Mouse (Mus musculus) MEL (cell line): ENCODE measurements around the gene Bmp6. TPM values are rescaled to one million over a fixed set of nuclear protein-coding genes. Genes with fewer than 3 reads are reported as not detected.

Experiments
- DNase-seq: peaks from one replicate; pipeline ENCODE4 v3.0.0; 2011; ENCODE audit warnings: low read depth, low spot score
- H3K27ac ChIP-seq: 2 replicates; pipeline ENCODE4 v1.5.1; 2012; ENCODE audit warnings: low read depth, mild to moderate bottlenecking, control low read depth, low read length, moderate library complexity; ENCODE audit not compliant: control insufficient read depth
- H3K27me3 ChIP-seq, 2 experiments: fragments of 150-350 bp in 1 of 2; sonication (generic) in 1 of 2; 2 replicates each; pipeline ENCODE4 v1.6.1; 2012; ENCODE audit warnings: low read length in 2 of 2, mild to moderate bottlenecking in 2 of 2, improper control_type of control experiment in 1 of 2, moderate library complexity in 1 of 2; ENCODE audit not compliant: insufficient read depth in 2 of 2, control insufficient read depth in 1 of 2
- H3K36me3 ChIP-seq, 2 experiments: 2 replicates each; pipeline ENCODE4 v1.6.1; 2012 to 2014; ENCODE audit warnings: low read length in 2 of 2, improper control_type of control experiment in 1 of 2, inconsistent platforms in 1 of 2, mild to moderate bottlenecking in 1 of 2; ENCODE audit not compliant: insufficient read depth in 2 of 2, control insufficient read depth in 1 of 2
- H3K4me1 ChIP-seq, 2 experiments: fragments of 150-350 bp in 1 of 2; sonication (generic) in 1 of 2; 2 replicates each; pipeline ENCODE4 v1.6.1; 2012; ENCODE audit warnings: low read length in 2 of 2, improper control_type of control experiment in 1 of 2, mild to moderate bottlenecking in 1 of 2; ENCODE audit not compliant: insufficient read depth in 2 of 2, control insufficient read depth in 1 of 2
- H3K4me3 ChIP-seq, 2 experiments: fragments of 150-350 bp in 1 of 2; sonication (generic) in 1 of 2; 2 replicates each; pipeline ENCODE4 v1.5.1; 2012; ENCODE audit warnings: low read depth in 2 of 2, low read length in 2 of 2, mild to moderate bottlenecking in 2 of 2, moderate library complexity in 2 of 2, control low read depth in 1 of 2, improper control_type of control experiment in 1 of 2; ENCODE audit not compliant: control insufficient read depth in 1 of 2, insufficient read depth in 1 of 2
- H3K79me2 ChIP-seq: 2 replicates; pipeline ENCODE4 v1.6.1; 2012; ENCODE audit warnings: mild to moderate bottlenecking, low read length, moderate library complexity; ENCODE audit not compliant: control insufficient read depth, poor library complexity, insufficient read depth
- H3K9ac ChIP-seq: 2 replicates; pipeline ENCODE4 v1.6.1; 2012; ENCODE audit warnings: low read depth, mild to moderate bottlenecking, control low read depth, low read length, moderate library complexity; ENCODE audit not compliant: control insufficient read depth, poor library complexity, severe bottlenecking
- H3K9me3 ChIP-seq: fragments of 150-350 bp; sonication (generic); replicated peaks from 2 replicates; pipeline ENCODE4 v1.6.1; 2012; ENCODE audit warnings: mild to moderate bottlenecking, low read length, improper control_type of control experiment, moderate library complexity; ENCODE audit not compliant: insufficient read depth
- CHD2 ChIP-seq: IDR thresholded peaks from 2 replicates; pipeline ENCODE4 v1.6.1; 2011; ENCODE audit warnings: low read length, improper control_type of control experiment
- CTCF ChIP-seq, 3 experiments: IDR thresholded peaks in 2 of 3; conservative IDR thresholded peaks in 1 of 3; 2 replicates each; pipeline ENCODE4 v1.5.1; 2011 to 2012; ENCODE audit warnings: low read length in 3 of 3, low read depth in 2 of 3, mild to moderate bottlenecking in 2 of 3, improper control_type of control experiment in 1 of 3, inconsistent platforms in 1 of 3, mixed read lengths in 1 of 3, moderate library complexity in 1 of 3; ENCODE audit not compliant: control insufficient read depth in 1 of 3, insufficient read depth in 1 of 3, poor library complexity in 1 of 3, severe bottlenecking in 1 of 3
- EP300 ChIP-seq, 2 experiments: IDR thresholded peaks; 2 replicates each; pipeline ENCODE4 v1.6.1; 2011; ENCODE audit warnings: improper control_type of control experiment in 2 of 2, low read length in 2 of 2, low read depth in 1 of 2, mild to moderate bottlenecking in 1 of 2
- GABPA ChIP-seq: IDR thresholded peaks from 2 replicates; pipeline ENCODE4 v1.6.1; 2012; ENCODE audit warnings: low read depth, mild to moderate bottlenecking, inconsistent platforms, low read length, improper control_type of control experiment, moderate library complexity
- GATA1 ChIP-seq: IDR thresholded peaks from 2 replicates; pipeline ENCODE4 v1.6.1; 2011; ENCODE audit warnings: low read depth, low read length, improper control_type of control experiment
- JUND ChIP-seq: IDR thresholded peaks from 2 replicates; pipeline ENCODE4 v1.6.1; 2011; ENCODE audit warnings: low read depth, mild to moderate bottlenecking, improper control_type of control experiment, low read length
- MAFK ChIP-seq: IDR thresholded peaks from 2 replicates; pipeline ENCODE4 v1.6.1; 2011; ENCODE audit warnings: low read depth, mild to moderate bottlenecking, low read length, improper control_type of control experiment, borderline replicate concordance
- MAX ChIP-seq: IDR thresholded peaks from 2 replicates; pipeline ENCODE4 v1.6.1; 2011; ENCODE audit warnings: low read length, improper control_type of control experiment
- MAZ ChIP-seq: IDR thresholded peaks from 2 replicates; pipeline ENCODE4 v1.6.1; 2012; ENCODE audit warnings: low read depth, mild to moderate bottlenecking, inconsistent platforms, low read length, improper control_type of control experiment
- MEF2A ChIP-seq: IDR thresholded peaks from 2 replicates; pipeline ENCODE4 v1.6.1; 2014; ENCODE audit warnings: low read depth, mild to moderate bottlenecking, inconsistent platforms, low read length, improper control_type of control experiment; ENCODE audit not compliant: poor library complexity, insufficient replicate concordance, severe bottlenecking; ENCODE audit errors: extremely low read depth
- MXI1 ChIP-seq: IDR thresholded peaks from 2 replicates; pipeline ENCODE4 v1.6.1; 2011; ENCODE audit warnings: mild to moderate bottlenecking, low read depth, low read length, improper control_type of control experiment
- MYB ChIP-seq: IDR thresholded peaks from 2 replicates; pipeline ENCODE4 v1.6.1; 2011; ENCODE audit warnings: mild to moderate bottlenecking, low read depth, low read length, improper control_type of control experiment
- MYC ChIP-seq: IDR thresholded peaks from 2 replicates; pipeline ENCODE4 v1.6.1; 2011; ENCODE audit warnings: low read depth, mild to moderate bottlenecking, low read length, improper control_type of control experiment, moderate library complexity
- NELFE ChIP-seq: IDR thresholded peaks from 2 replicates; pipeline ENCODE4 v1.6.1; 2011; ENCODE audit warnings: low read depth, low read length, improper control_type of control experiment
- POLR2A ChIP-seq, 2 experiments: IDR thresholded peaks; 2 replicates each; pipeline ENCODE4 v1.6.1; 2011 to 2012; ENCODE audit warnings: low read length in 2 of 2, mild to moderate bottlenecking in 2 of 2, control low read depth in 1 of 2, improper control_type of control experiment in 1 of 2, low read depth in 1 of 2, moderate library complexity in 1 of 2; ENCODE audit not compliant: control insufficient read depth in 1 of 2, insufficient read depth in 1 of 2, poor library complexity in 1 of 2
- POLR2AphosphoS5 ChIP-seq: IDR thresholded peaks from 2 replicates; pipeline ENCODE4 v1.6.1; 2012; ENCODE audit warnings: low read depth, borderline replicate concordance, mild to moderate bottlenecking, inconsistent platforms, low read length, moderate library complexity, mixed read lengths
- RCOR1 ChIP-seq: IDR thresholded peaks from 2 replicates; pipeline ENCODE4 v1.6.1; 2012; ENCODE audit warnings: low read depth, mild to moderate bottlenecking, inconsistent platforms, low read length, improper control_type of control experiment
- SMC3 ChIP-seq: IDR thresholded peaks from 2 replicates; pipeline ENCODE4 v1.6.1; 2011; ENCODE audit warnings: low read depth, low read length, improper control_type of control experiment
- TBP ChIP-seq: IDR thresholded peaks from 2 replicates; pipeline ENCODE4 v1.8.0; 2011; ENCODE audit warnings: low read depth, low read length, improper control_type of control experiment
- TCF12 ChIP-seq: IDR thresholded peaks from 2 replicates; pipeline ENCODE4 v1.6.1; 2014; ENCODE audit warnings: low read depth, mild to moderate bottlenecking, inconsistent platforms, low read length, improper control_type of control experiment, moderate library complexity
- USF1 ChIP-seq: IDR thresholded peaks from 2 replicates; pipeline ENCODE4 v1.6.1; 2014; ENCODE audit warnings: low read depth, mild to moderate bottlenecking, inconsistent platforms, low read length, improper control_type of control experiment, moderate library complexity
- ZC3H11A ChIP-seq: IDR thresholded peaks from 2 replicates; pipeline ENCODE4 v1.6.1; 2012; ENCODE audit warnings: low read depth, mild to moderate bottlenecking, inconsistent platforms, low read length, improper control_type of control experiment
- polyA plus RNA-seq, 2 experiments: library from polyadenylated mRNA; stranded (reverse) in 1 of 2; unstranded in 1 of 2; fragments of >175 nt in 1 of 2; fragments of >200 nt in 1 of 2; gene quantifications; 2 replicates each; pipeline versions ENCODE4 v1.2.1 to v1.2.4; 2012; ENCODE audit warnings: low replicate concordance in 2 of 2, low read depth in 1 of 2; ENCODE audit not compliant: insufficient read length in 2 of 2, insufficient read depth in 1 of 2, missing spikeins in 1 of 2
- total RNA-seq: library from RNA; depleted of rRNA; stranded (reverse); fragments of 300-350 nt; gene quantifications from 2 replicates; pipeline ENCODE4 v1.2.3, GENCODE M21; 2012

Bmp6 gene
- total and polyA plus RNA-seq, 3 experiments, result not detected

- no peak overlapping the region for H3K27ac ChIP-seq
- H3K27me3 ChIP-seq, result peaks cover 0 to 2% of the 10 kb centered on the region in 2 experiments; a peak in 2 of 4 replicates
- H3K4me1 ChIP-seq, result no peaks in the 10 kb centered on the region
- no peaks in the 10 kb centered on the region for H3K79me2 ChIP-seq
- no peaks in the 10 kb centered on the region for H3K36me3 ChIP-seq
- no peak for DNase-seq
- TF ChIP-seq JUND, result no peak
- no peak for TF ChIP-seq GATA1
- TF ChIP-seq MYB, result no peak
- H3K9ac ChIP-seq, result no peak overlapping the region
- no peak overlapping the region for H3K4me3 ChIP-seq
- no peaks in the 10 kb centered on the region for H3K9me3 ChIP-seq
Observed at GRCm38 (mm10) chr13:38324452-38324851, 20.5 kb upstream of the Bmp6 start.

GRCm38 (mm10) chr13:38327377-38327776 is 17.5 kb upstream of the Bmp6 start:
- no peak overlapping the region for H3K4me3 ChIP-seq
- H3K4me1 ChIP-seq, result no peaks in the 10 kb centered on the region
- H3K27me3 ChIP-seq, result no peaks in the 10 kb centered on the region; a peak in 1 of 4 replicates
- no peaks in the 10 kb centered on the region for H3K79me2 ChIP-seq
- no peaks in the 10 kb centered on the region for H3K36me3 ChIP-seq
- H3K27ac ChIP-seq, result no peak overlapping the region
- no peaks in the 10 kb centered on the region for H3K9me3 ChIP-seq
- H3K9ac ChIP-seq, result no peak overlapping the region
- no peak for TF ChIP-seq TBP
- TF ChIP-seq POLR2A (IDR thresholded peaks at IDR 0.05; ENCODE audit: control insufficient read depth in 1 of 2, insufficient read depth in 1 of 2, low read depth in 1 of 2, low read length in 2 of 2, poor library complexity in 1 of 2), result no peak
- TF ChIP-seq MEF2A, result no peak
- TF ChIP-seq GATA1, result no peak
- TF ChIP-seq MYB, result no peak
- no peak for DNase-seq

- no peak overlapping the region for H3K9ac ChIP-seq
- no peak for DNase-seq
- no peak overlapping the region for H3K27ac ChIP-seq
- peaks cover 2% of the 10 kb centered on the region in 2 experiments for H3K27me3 ChIP-seq
- no peak for TF ChIP-seq CHD2
- TF ChIP-seq MAX, result no peak
- TF ChIP-seq MAZ, result no peak
- no peak for TF ChIP-seq USF1
- no peak for TF ChIP-seq GABPA
- TF ChIP-seq MXI1, result no peak
- TF ChIP-seq CTCF (IDR thresholded peaks at IDR 0.05 in 2 of 3, conservative IDR thresholded peaks at IDR 0.05 in 1 of 3; ENCODE audit: control insufficient read depth in 1 of 3, insufficient read depth in 1 of 3, low read depth in 2 of 3, low read length in 3 of 3, poor library complexity in 1 of 3, severe bottlenecking in 1 of 3), result no peak
- no peak for TF ChIP-seq ZC3H11A
- TF ChIP-seq GATA1, result no peak
- TF ChIP-seq EP300 (IDR thresholded peaks at IDR 0.05; ENCODE audit: low read depth in 1 of 2, low read length in 2 of 2), result no peak
- no peak for TF ChIP-seq TCF12
- no peak for TF ChIP-seq MAFK
- no peak for TF ChIP-seq POLR2AphosphoS5
- no peak for TF ChIP-seq NELFE
- TF ChIP-seq MYC, result no peak
- no peak for TF ChIP-seq SMC3
- TF ChIP-seq RCOR1, result no peak
- no peaks in the 10 kb centered on the region for H3K36me3 ChIP-seq
- H3K9me3 ChIP-seq, result no peaks in the 10 kb centered on the region
- H3K4me1 ChIP-seq, result no peaks in the 10 kb centered on the region
- no peak overlapping the region for H3K4me3 ChIP-seq
- no peaks in the 10 kb centered on the region for H3K79me2 ChIP-seq
Observed at GRCm38 (mm10) chr13:38333496-38333895, 11.4 kb upstream of the Bmp6 start.
